Mouse (Mus musculus): ENCODE measurements around the gene Ap2s1. TPM values are rescaled to one million over a fixed set of nuclear protein-coding genes. Genes with fewer than 3 reads are reported as not detected.

Gene Ap2s1
- polyA plus RNA-seq, 1 experiment from 2014 or later = 360 TPM

DNA sequence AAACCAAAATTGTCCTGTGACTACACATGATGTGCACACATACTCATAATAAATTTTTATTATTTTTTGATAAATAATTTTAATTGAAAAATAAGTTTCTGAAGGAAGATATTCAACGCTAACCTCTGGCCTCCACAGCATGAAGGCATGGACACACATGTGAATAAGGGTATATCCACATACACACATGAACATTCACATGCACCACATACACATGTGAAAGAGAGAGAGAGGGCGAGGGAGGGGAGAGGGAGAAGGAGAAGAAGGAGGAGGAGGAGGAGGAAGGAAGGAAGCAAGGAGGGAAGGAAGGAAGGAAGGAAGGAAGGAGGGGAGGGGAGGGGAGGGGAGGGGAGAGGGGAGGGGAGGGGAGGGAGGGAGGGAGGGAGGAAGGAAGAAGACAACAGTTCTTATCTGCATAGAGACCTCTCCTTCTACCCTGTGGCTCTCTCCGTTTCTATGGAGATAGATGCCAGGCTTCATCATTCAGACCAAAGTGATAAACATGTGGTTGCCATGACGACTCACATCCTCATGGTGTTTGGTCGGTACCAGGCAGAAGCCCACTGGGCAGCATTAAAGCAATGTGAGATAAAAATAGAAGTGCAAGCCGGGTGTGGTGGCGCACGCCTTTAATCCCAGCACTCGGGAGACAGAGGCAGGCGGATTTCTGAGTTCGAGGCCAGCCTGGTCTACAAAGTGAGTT lies 20.8 kb downstream of the Ap2s1 start:
- Histone ChIP-seq H3K4me2 (replicated peaks) (no peak overlapping the region), H3K27me3 (no peaks in the 10 kb centered on the region), H3K36me3 (no peaks in the 10 kb centered on the region), H3K27ac (no peak overlapping the region), H3K9me3 (no peaks in the 10 kb centered on the region), H3K9ac (replicated peaks) (no peak overlapping the region), H3K4me1 (replicated peaks) (0 out of 2 replicates have a peak, but pooled peaks cover 5% of the 10 kb centered on the region), H3K4me3 (replicated peaks) (no peak overlapping the region)
- WGBS = 55% methylated on average over 10 of the region's 11 CpGs
- peak; percentile 96 for ATAC-seq

DNA sequence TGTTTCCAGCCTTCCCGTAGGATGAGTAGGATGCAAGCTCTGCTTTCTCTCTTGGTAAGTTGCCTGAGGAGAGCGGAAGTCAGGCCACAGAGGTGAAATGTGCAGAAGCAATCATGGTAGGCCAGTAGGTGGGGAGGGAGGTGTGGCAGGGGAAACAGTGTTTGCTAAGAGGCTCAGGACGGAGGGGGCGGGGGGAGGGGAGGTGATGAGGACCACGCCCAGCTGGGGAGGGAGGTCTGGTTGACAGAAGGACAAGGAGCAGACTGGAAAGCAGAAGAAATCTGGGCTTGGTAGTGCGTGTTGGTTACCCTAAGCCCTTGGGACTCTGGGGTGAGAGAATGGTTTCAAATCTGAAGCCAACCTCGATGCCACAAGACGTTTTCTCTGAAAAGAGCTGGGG lies 22.1 kb downstream of the Ap2s1 start:
- Histone ChIP-seq H3K4me3 (replicated peaks) (no peak overlapping the region), H3K4me2 (replicated peaks) (no peak overlapping the region), H3K9ac (replicated peaks) (no peak overlapping the region), H3K4me1 (replicated peaks) (0 out of 2 replicates have a peak, but pooled peaks cover 5% of the 10 kb centered on the region), H3K27me3 (no peaks in the 10 kb centered on the region), H3K9me3 (no peaks in the 10 kb centered on the region), H3K36me3 (no peaks in the 10 kb centered on the region), H3K27ac (no peak overlapping the region)
- no peak for ATAC-seq
- 33% methylated on average over 8 of the region's 8 CpGs for WGBS

DNA sequence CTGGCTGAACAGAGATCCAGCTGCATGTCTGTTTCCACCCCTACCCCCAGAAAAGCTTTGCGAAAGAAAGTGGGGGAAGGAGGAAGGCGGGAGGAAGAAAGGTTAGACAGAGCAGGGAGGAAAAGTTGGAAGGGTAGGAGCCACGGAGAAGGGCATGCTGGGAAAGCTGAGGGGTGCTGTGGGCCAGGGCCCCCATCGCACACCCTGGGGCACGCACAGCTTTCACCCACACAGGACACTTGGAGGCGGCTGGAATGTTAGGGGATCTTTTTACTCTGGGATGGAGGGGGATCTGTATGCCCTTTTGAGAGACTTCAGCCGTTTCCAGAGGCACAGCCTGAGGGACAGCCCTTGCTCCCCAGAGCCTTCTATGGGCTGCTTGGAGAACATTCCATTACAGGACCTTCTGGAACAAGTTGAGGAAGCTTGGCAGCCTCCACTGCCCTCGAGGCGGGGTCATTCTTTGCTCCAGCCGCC lies 22.8 kb downstream of the Ap2s1 start:
- Histone ChIP-seq H3K27me3 (no peaks in the 10 kb centered on the region), H3K36me3 (no peaks in the 10 kb centered on the region), H3K4me1 (replicated peaks) (0 out of 2 replicates have a peak, but pooled peaks cover 5% of the 10 kb centered on the region), H3K9ac (replicated peaks) (no peak overlapping the region), H3K4me2 (replicated peaks) (no peak overlapping the region), H3K27ac (no peak overlapping the region), H3K9me3 (no peaks in the 10 kb centered on the region), H3K4me3 (replicated peaks) (no peak overlapping the region)
- no peak for ATAC-seq
- 58% methylated on average over 10 of the region's 10 CpGs for WGBS

DNA sequence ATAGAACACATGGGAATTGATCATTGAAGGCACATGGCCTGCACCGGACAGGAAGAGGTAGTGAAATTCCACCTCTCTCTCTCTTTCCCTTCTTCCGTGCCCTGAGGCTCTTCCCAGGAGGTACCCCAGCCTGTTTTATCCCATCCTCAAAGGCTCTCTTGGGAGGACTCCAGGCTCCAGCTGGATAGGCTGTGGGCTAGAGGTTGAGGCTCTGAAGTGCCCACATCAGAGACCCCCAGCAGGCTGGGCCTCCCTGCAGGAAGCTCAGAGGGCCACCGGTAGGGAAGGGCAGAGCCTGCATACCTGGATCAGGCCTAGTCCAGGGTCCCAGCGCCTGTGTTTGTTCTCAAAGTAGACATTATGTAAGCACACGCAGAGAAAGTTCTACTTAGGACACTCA lies 23.4 kb downstream of the Ap2s1 start:
- no peak for ATAC-seq
- no peak overlapping the region for H3K27ac ChIP-seq
- no peaks in the 10 kb centered on the region for H3K36me3 ChIP-seq
- H3K4me2 ChIP-seq (replicated peaks) = no peak overlapping the region
- peaks cover 10% of the 10 kb centered on the region; the same call in 1 of the 2 replicates for H3K4me1 ChIP-seq (replicated peaks)
- 48% methylated on average over 5 of the region's 5 CpGs for WGBS
- no peak overlapping the region for H3K4me3 ChIP-seq (replicated peaks)
- H3K27me3 ChIP-seq = no peaks in the 10 kb centered on the region
- no peaks in the 10 kb centered on the region for H3K9me3 ChIP-seq
- H3K9ac ChIP-seq (replicated peaks) = no peak overlapping the region

DNA sequence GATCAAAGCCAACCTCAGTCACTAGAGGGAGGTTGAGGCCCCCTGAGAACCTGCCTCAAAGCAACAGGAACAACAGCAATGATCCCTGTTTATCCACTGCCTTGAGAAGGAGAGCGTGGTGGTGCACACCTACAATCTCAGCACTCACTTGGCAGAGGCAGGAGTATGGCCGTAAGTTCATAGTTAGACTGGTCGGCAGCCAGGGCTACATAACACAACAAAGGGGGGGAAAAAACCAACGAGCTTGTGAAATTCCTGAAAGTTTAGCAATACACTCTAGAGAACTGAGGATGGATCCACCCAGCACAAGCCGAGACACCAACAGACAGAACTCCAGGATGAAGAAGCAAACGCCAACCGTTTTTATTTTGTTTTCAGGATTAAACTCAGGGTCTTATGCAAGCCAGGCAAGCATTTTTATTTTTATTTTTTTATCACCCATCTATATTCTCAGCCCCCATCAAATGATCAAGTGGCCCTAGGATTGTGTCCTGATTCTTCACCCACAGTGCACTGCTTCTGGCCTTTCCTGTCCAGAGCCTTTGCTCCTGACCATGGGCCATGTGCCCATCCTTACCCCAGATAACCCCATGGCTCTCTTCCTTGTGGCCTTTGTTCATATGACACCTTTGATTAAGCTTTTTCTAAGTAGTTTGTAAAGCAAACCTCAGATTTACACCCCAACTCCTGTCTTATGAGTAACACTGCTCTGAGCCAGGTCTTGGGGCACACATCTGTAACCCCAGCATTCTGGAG lies 25.4 kb downstream of the Ap2s1 start:
- 93% methylated on average over 7 of the region's 7 CpGs for WGBS
- Histone ChIP-seq H3K9me3 (no peaks in the 10 kb centered on the region), H3K27ac (no peak overlapping the region), H3K36me3 (no peaks in the 10 kb centered on the region), H3K4me1 (replicated peaks) (peaks cover 10% of the 10 kb centered on the region; the same call in 1 of the 2 replicates), H3K4me2 (replicated peaks) (no peak overlapping the region), H3K4me3 (replicated peaks) (no peak overlapping the region), H3K27me3 (no peaks in the 10 kb centered on the region), H3K9ac (replicated peaks) (no peak overlapping the region)
- no peak for ATAC-seq

DNA sequence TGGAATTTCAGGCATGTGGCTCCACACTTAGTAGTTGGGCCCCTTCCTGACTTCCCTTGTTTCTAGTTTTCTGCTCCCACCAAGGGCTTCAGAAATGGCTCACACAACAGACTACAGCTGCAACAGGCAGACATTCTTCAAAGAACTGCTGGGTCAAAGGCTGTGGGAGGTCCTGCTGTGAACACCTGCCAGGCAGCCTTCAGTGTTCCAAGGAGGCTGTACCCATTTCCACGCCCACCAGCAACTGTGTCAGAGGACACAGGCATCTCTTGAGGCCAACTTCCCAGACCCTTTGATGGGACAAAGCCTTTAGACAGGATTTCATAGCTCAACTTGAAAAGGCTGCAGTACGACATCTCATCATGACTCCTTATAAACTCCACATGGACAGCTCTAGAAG lies 28.2 kb downstream of the Ap2s1 start:
- H3K36me3 ChIP-seq = no peaks in the 10 kb centered on the region
- H3K4me3 ChIP-seq (replicated peaks) = no peak overlapping the region
- peaks cover 6% of the 10 kb centered on the region; the same call in 1 of the 2 replicates for H3K4me1 ChIP-seq (replicated peaks)
- no peak overlapping the region for H3K4me2 ChIP-seq (replicated peaks)
- H3K9me3 ChIP-seq = no peaks in the 10 kb centered on the region
- H3K9ac ChIP-seq (replicated peaks) = no peak overlapping the region
- no peak overlapping the region for H3K27ac ChIP-seq
- WGBS = 13% methylated on average over 2 of the region's 2 CpGs
- no peaks in the 10 kb centered on the region for H3K27me3 ChIP-seq
- ATAC-seq = no peak

DNA sequence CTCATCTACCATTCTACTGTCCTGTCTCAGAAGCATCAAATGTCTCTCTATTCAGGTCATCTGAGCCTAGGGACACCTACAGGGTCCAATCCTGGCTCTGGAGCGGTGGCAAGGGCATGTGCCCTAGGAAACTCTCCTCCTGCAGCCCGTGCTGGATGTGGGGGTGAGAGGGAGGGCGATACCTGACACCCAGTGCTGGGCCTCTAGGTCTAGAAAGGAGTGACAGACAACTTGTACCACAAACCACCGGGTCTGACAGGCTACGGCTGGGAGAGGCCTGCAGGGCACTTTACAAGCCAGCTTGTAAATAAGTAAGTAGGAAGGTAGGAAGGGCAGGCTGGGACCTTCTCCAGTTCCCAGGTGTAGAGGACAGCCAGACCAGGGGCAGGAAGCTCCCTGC lies 37.7 kb downstream of the Ap2s1 start:
- Histone ChIP-seq H3K9ac (replicated peaks) (no peak overlapping the region), H3K4me1 (replicated peaks) (peaks cover 4% of the 10 kb centered on the region), H3K27me3 (0 out of 2 replicates have a peak, but pooled peaks cover 3% of the 10 kb centered on the region), H3K36me3 (no peaks in the 10 kb centered on the region), H3K4me3 (replicated peaks) (no peak overlapping the region), H3K4me2 (replicated peaks) (no peak overlapping the region), H3K27ac (no peak overlapping the region), H3K9me3 (no peaks in the 10 kb centered on the region)
- 62% methylated on average over 5 of the region's 5 CpGs for WGBS
- ATAC-seq = no peak

DNA sequence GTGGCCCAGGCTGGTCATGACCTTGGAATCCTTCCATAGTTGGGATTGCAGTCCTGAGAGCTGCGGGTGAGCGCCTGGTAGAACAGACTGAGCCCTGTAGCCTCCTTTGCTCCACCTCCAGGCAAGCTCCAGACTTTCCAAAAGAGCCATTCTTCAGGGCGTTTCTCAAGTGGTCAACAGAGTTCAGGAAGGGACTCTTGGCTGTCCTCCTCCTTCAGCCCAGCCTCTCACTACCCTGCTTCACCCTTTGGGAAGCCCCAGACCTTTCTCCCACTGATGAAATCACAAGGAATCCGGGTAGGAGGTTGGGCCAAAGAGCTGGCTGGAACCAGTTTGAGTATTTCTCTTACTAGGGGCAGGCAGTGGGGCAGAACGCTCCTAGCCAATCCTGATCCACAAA lies 41.9 kb downstream of the Ap2s1 start:
- 86% methylated on average over 5 of the region's 5 CpGs for WGBS
- ATAC-seq = no peak

DNA sequence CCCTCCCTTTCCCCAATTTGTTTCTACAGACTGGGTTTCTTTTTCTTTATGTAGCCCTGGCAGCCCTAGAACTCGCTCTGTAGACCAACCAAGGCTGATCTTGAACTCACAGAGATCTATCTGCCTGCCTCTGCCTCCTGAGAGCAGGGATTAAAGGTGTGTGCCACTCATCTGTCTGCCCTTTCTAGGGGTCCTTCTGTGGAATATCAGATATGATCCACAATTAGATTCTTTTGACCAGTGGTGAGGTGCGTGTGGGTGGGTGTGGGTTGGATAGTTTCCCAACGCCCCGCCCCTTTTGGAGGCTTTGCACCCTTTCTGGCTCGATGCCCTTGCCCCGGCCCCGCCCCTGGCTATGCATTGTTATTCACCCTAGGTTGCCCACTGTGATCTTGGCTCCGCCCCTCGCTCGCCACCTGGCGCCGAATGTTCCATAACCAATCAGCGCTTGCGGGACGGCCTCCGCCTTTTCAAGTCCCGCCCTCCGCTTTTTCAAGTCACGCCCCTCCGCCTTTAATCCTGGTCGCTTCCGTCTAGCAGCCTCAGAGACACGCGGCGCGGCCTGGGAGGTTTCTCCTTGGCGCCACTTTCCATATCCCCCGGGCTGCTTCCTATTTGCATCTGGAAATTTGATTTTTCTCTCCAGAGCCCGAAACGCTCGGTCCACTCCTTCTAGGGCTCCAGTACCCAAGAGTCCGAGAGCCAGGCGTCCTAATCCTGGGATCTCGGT lies 42.8 kb downstream of the Ap2s1 start, which contains the start of gene Slc1a5:
Gene Slc1a5, plus strand, starts transcription at position 516 of the 730 bp plus-strand sequence.
- Histone ChIP-seq H3K27ac (no peak within 1 kb of the TSS), H3K9me3 (no peaks in the 10 kb centered on the region), H3K9ac (replicated peaks) (peak within 1 kb of the TSS; percentile 75), H3K4me3 (replicated peaks) (peak within 1 kb of the TSS; percentile 57), H3K27me3 (0 out of 2 replicates have a peak, but pooled peaks cover 14% of the 10 kb centered on the region), H3K4me2 (replicated peaks) (peak within 1 kb of the TSS; percentile 96), H3K4me1 (replicated peaks) (peaks cover 42% of the 10 kb centered on the region), H3K36me3 (no peaks in the 10 kb centered on the region)
- ATAC-seq = peak; percentile 80
- 2% methylated on average over 34 of the region's 34 CpGs for WGBS

More for the DNA sequence above, 41.9 kb downstream of the Ap2s1 start:
- H3K4me3 ChIP-seq (replicated peaks) = no peak overlapping the region
- H3K27ac ChIP-seq = no peak overlapping the region
- 0 out of 2 replicates have a peak, but pooled peaks cover 14% of the 10 kb centered on the region for H3K27me3 ChIP-seq
- no peaks in the 10 kb centered on the region for H3K36me3 ChIP-seq
- H3K9ac ChIP-seq (replicated peaks) = no peak overlapping the region
- no peak overlapping the region for H3K4me2 ChIP-seq (replicated peaks)
- H3K9me3 ChIP-seq = no peaks in the 10 kb centered on the region
- peaks cover 42% of the 10 kb centered on the region for H3K4me1 ChIP-seq (replicated peaks)

DNA sequence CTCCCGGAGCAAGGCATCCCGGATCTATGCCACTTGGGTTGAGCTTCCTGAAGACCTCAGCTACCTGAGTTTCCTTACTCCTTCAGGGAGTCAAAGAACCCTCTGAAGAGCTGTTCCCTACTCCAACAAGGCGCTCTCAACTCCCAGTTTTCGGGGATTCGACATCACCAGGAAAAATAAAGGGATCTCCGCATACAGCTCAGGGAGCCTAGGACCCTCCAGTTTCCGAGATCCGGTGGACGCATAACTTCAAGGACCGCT lies 43.3 kb downstream of the Ap2s1 start:
- 0% methylated on average over 10 of the region's 10 CpGs for WGBS
- ATAC-seq = no peak; the same call in 1 of the 2 replicates
- peak overlapping the region; percentile 75 for H3K9ac ChIP-seq (replicated peaks)
- no peaks in the 10 kb centered on the region for H3K36me3 ChIP-seq
- H3K9me3 ChIP-seq = no peaks in the 10 kb centered on the region
- H3K4me2 ChIP-seq (replicated peaks) = peak overlapping the region; percentile 96
- H3K4me1 ChIP-seq (replicated peaks) = peaks cover 42% of the 10 kb centered on the region
- H3K4me3 ChIP-seq (replicated peaks) = peak overlapping the region; percentile 57
- H3K27ac ChIP-seq = no peak overlapping the region
- H3K27me3 ChIP-seq = 0 out of 2 replicates have a peak, but pooled peaks cover 14% of the 10 kb centered on the region

DNA sequence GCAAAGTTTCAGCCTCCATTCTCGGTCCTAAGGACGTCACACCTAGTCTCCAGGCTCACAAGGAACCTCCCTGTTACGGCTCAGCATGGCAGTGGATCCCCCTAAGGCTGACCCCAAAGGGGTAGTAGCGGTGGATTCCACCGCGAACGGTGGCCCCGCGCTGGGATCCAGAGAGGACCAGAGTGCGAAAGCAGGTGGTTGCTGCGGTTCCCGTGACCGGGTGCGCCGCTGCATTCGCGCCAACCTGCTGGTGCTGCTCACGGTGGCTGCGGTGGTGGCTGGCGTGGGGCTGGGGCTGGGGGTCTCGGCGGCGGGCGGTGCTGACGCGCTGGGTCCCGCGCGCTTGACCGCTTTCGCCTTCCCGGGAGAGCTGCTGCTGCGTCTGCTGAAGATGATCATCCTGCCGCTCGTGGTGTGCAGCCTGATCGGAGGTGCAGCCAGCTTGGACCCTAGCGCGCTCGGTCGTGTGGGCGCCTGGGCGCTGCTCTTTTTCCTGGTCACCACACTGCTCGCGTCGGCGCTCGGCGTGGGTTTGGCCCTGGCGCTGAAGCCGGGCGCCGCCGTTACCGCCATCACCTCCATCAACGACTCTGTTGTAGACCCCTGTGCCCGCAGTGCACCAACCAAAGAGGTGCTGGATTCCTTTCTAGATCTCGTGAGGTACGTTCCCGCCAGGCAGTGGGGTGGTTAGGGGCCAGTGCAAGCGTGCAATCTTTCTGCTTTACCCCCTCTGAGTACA lies 43.8 kb downstream of the Ap2s1 start:
- Histone ChIP-seq H3K27me3 (0 out of 2 replicates have a peak, but pooled peaks cover 14% of the 10 kb centered on the region), H3K4me2 (replicated peaks) (peak overlapping the region; percentile 96), H3K4me1 (replicated peaks) (peaks cover 42% of the 10 kb centered on the region), H3K9me3 (no peaks in the 10 kb centered on the region), H3K9ac (replicated peaks) (peak overlapping the region; percentile 75), H3K27ac (no peak overlapping the region), H3K4me3 (replicated peaks) (peak overlapping the region; percentile 57), H3K36me3 (0 out of 2 replicates have a peak, but pooled peaks cover 2% of the 10 kb centered on the region)
- under 1% methylated on average over 60 of the region's 60 CpGs for WGBS
- peak; percentile 43 for ATAC-seq
